Mouse (Mus musculus) heart, adult 2 months (tissue): ENCODE data around the gene Tmem217. TPM values are rescaled to one million over a fixed set of nuclear protein-coding genes. Genes with fewer than 3 reads are reported as not detected.
A peak's percentile ranks its signal among the peaks of the same experiment; 100 is the strongest.
"Not testable (repeated sequence)": the region's sequence is repeated elsewhere in the genome, so short reads cannot be mapped to it uniquely, and the experiment has no call there.

ENCODE experiments used
- DNase-seq, 2 experiments: peaks; one replicate each; pipeline ENCODE4 v3.0.0; 2021
- H3K27ac ChIP-seq: fragments of 200-600 bp; 2 replicates; pipeline ENCODE4 v1.8.1; 2022
- H3K27me3 ChIP-seq: fragments of 200-500 bp; 2 replicates; pipeline ENCODE4 v1.6.1; 2012; ENCODE audit warnings: mild to moderate bottlenecking, low read length, inconsistent platforms, mixed read lengths; ENCODE audit not compliant: control insufficient read depth, insufficient read depth
- H3K36me3 ChIP-seq: fragments of 200-500 bp; 2 replicates; pipeline ENCODE4 v1.6.1; 2012; ENCODE audit warnings: low read length, inconsistent platforms; ENCODE audit not compliant: control insufficient read depth, insufficient read depth
- H3K4me1 ChIP-seq: fragments of 200-500 bp; 2 replicates; pipeline ENCODE4 v1.6.1; 2011; ENCODE audit warnings: low read length; ENCODE audit not compliant: control insufficient read depth, insufficient read depth
- H3K4me3 ChIP-seq: fragments of 200-600 bp; 2 replicates; pipeline ENCODE4 v1.8.1; 2022
- H3K79me2 ChIP-seq: fragments of 200-500 bp; replicated peaks from 2 replicates; pipeline ENCODE4 v1.6.1; 2012; ENCODE audit warnings: mild to moderate bottlenecking, inconsistent platforms, low read length, moderate library complexity, mixed read lengths; ENCODE audit not compliant: control insufficient read depth, insufficient read depth
- H3K9ac ChIP-seq: fragments of 200-500 bp; 2 replicates; pipeline ENCODE4 v1.6.1; 2012; ENCODE audit warnings: low read depth, mild to moderate bottlenecking, control low read depth, inconsistent platforms, low read length, mixed read lengths
- CTCF ChIP-seq: fragments of 200-600 bp; IDR thresholded peaks from 2 replicates; pipeline ENCODE4 v1.8.1; 2022; ENCODE audit warnings: antibody characterized with exemption, mild to moderate bottlenecking, moderate library complexity
- EP300 ChIP-seq: fragments of 200-500 bp; IDR thresholded peaks from 2 replicates; pipeline ENCODE4 v1.6.1; 2011; ENCODE audit warnings: low read depth, low read length, control low read depth; ENCODE audit not compliant: insufficient read depth
- POLR2A ChIP-seq: fragments of 200-500 bp; IDR thresholded peaks from 2 replicates; pipeline ENCODE4 v1.6.1; 2011; ENCODE audit warnings: mild to moderate bottlenecking, low read depth, low read length, control low read depth; ENCODE audit not compliant: insufficient read depth
- WGBS: fragments of 180-500 bp; shearing (Covaris S2); methylation state at CpG from one replicate; pipeline ENCODE4 v1.1.7; 2018; 5-methylcytosine and 5-hydroxymethylcytosine counted together
- intact Hi-C: fragments of 180-260 bp; cut with DNase I; formaldehyde crosslinking; loops from one replicate; pipeline ENCODE4 v1.15.1; 2025
- polyA plus RNA-seq: library from polyadenylated mRNA; depleted of rRNA; stranded (reverse); fragments of >200 nt; gene quantifications from 2 replicates; pipeline ENCODE4 v1.2.3, GENCODE M21; 2012
- total RNA-seq, 2 experiments: library from RNA; stranded (reverse); gene quantifications; 2 replicates each; pipeline ENCODE4 v1.2.3; 2021

Gene Tmem217
- total and polyA plus RNA-seq, 3 experiments, result not detected

GRCm38 (mm10) chr17:29499511-29499910 is 52.7 kb downstream of the Tmem217 start:
- Histone ChIP-seq H3K4me3 (no peak overlapping the region), H3K36me3 (no peaks in the 10 kb centered on the region; the same call in 1 of the 2 replicates), H3K9ac (no peak overlapping the region), H3K4me1 (peaks cover 5% of the 10 kb centered on the region), H3K27me3 (no peaks in the 10 kb centered on the region), H3K79me2 (no peaks in the 10 kb centered on the region), H3K27ac (no peak overlapping the region)
- intact Hi-C loops, result no loop called here
- no peak for DNase-seq
- TF ChIP-seq EP300, result no peak
- TF ChIP-seq POLR2A, result no peak
- WGBS, result 83% methylated on average over 6 of the region's 6 CpGs

GRCm38 (mm10) chr17:29498952-29499351 is 53.2 kb downstream of the Tmem217 start:
- 97% methylated on average over 2 of the region's 2 CpGs for WGBS
- H3K27ac ChIP-seq, H3K79me2 ChIP-seq, DNase-seq, H3K4me1 ChIP-seq, H3K36me3 ChIP-seq, intact Hi-C loops, H3K27me3 ChIP-seq, H3K4me3 ChIP-seq, H3K9ac ChIP-seq: not testable (repeated sequence)

GRCm38 (mm10) chr17:29498028-29498427 is 54.2 kb downstream of the Tmem217 start:
- peak; percentile 35 to 61 for DNase-seq
- intact Hi-C loops, result no loop called here
- Histone ChIP-seq H3K36me3 (peaks cover 11% of the 10 kb centered on the region), H3K27ac (no peak overlapping the region), H3K79me2 (no peaks in the 10 kb centered on the region), H3K9ac (no peak overlapping the region), H3K4me1 (peaks cover 8% of the 10 kb centered on the region), H3K4me3 (no peak overlapping the region), H3K27me3 (no peaks in the 10 kb centered on the region)
- TF ChIP-seq POLR2A, result no peak
- TF ChIP-seq EP300, result no peak
- no peak for TF ChIP-seq CTCF
- whole genome bisulfite sequencing, result 18% methylated on average over 4 of the region's 4 CpGs

GRCm38 (mm10) chr17:29497481-29497880 is 54.7 kb downstream of the Tmem217 start:
- H3K4me1 ChIP-seq, H3K79me2 ChIP-seq, H3K27ac ChIP-seq, DNase-seq, H3K4me3 ChIP-seq, H3K9ac ChIP-seq, intact Hi-C loops, H3K27me3 ChIP-seq: not testable (repeated sequence)
- peaks cover 12% of the 10 kb centered on the region for H3K36me3 ChIP-seq
- 61% methylated on average over 1 of the region's 1 CpGs for WGBS

GRCm38 (mm10) chr17:29497071-29497354 is 55.2 kb downstream of the Tmem217 start:
- no peak for DNase-seq
- Histone ChIP-seq H3K4me3 (no peak overlapping the region), H3K4me1 (peaks cover 6% of the 10 kb centered on the region), H3K79me2 (no peaks in the 10 kb centered on the region), H3K27me3 (no peaks in the 10 kb centered on the region), H3K27ac (no peak overlapping the region), H3K36me3 (peaks cover 12% of the 10 kb centered on the region), H3K9ac (no peak overlapping the region)
- 93% methylated on average over 3 of the region's 3 CpGs for WGBS
- intact Hi-C loops, result no loop called here
- no peak for TF ChIP-seq CTCF
- no peak for TF ChIP-seq POLR2A
- no peak for TF ChIP-seq EP300

GRCm38 (mm10) chr17:29496211-29497070 is 55.7 kb downstream of the Tmem217 start:
- no peak overlapping the region for H3K4me3 ChIP-seq
- H3K27me3 ChIP-seq, result no peaks in the 10 kb centered on the region
- intact Hi-C loops, result no loop called here
- H3K27ac ChIP-seq, result no peak overlapping the region
- H3K36me3 ChIP-seq, result peaks cover 12% of the 10 kb centered on the region
- WGBS, result 79% methylated on average over 6 of the region's 6 CpGs
- H3K4me1 ChIP-seq, result peaks cover 6% of the 10 kb centered on the region
- no peak for TF ChIP-seq POLR2A
- no peak for TF ChIP-seq EP300
- TF ChIP-seq CTCF, result no peak
- H3K9ac ChIP-seq, result no peak overlapping the region
- H3K79me2 ChIP-seq, result 0 out of 2 replicates have a peak, but pooled peaks cover under 1% of the 10 kb centered on the region
- DNase-seq, result no peak
